Mouse (Mus musculus): ENCODE data around the gene Hist1h2af. TPM values are rescaled to one million over a fixed set of nuclear protein-coding genes. Genes with fewer than 3 reads are reported as not detected.

Gene Hist1h2af
- polyA plus RNA-seq, 1 experiment from 2014 or later: 45.6 TPM

Other genes starting within 250 kb of the Hist1h2af start
- gene Zfp322a, start 164.7 kb upstream of the Hist1h2af start, polyA plus RNA-seq (2015; fragmentation: Nextera tagmentation; extraction: Ambion mirVana): 17.3 and 18.4 TPM in 2 replicates
- 6.4 and 6.9 TPM in 2 replicates for gene Abt1, start 110.0 kb upstream of the Hist1h2af start, polyA plus RNA-seq (2015; fragmentation: Nextera tagmentation; extraction: Ambion mirVana)
- gene Btn1a1, start 68.0 kb upstream of the Hist1h2af start, polyA plus RNA-seq (2015; fragmentation: Nextera tagmentation; extraction: Ambion mirVana): 2.5 and 3.0 TPM in 2 replicates
- gene Btn2a2, start 45.0 kb upstream of the Hist1h2af start, polyA plus RNA-seq (2015; fragmentation: Nextera tagmentation; extraction: Ambion mirVana): not detected in 2 replicates
- gene Hist1h4h, start 2.9 kb upstream of the Hist1h2af start, polyA plus RNA-seq (2015; fragmentation: Nextera tagmentation; extraction: Ambion mirVana): 10.2 and 10.9 TPM in 2 replicates
- gene Hist1h3g, start 1.5 kb downstream of the Hist1h2af start, polyA plus RNA-seq (2015; fragmentation: Nextera tagmentation; extraction: Ambion mirVana): 18.3 and 26.4 TPM in 2 replicates
- gene Hist1h2bh, start 9.5 kb downstream of the Hist1h2af start, polyA plus RNA-seq (2015; fragmentation: Nextera tagmentation; extraction: Ambion mirVana): 2.3 and 2.8 TPM in 2 replicates
- 5.0 and 8.1 TPM in 2 replicates for gene Hist1h3f, start 10.1 kb downstream of the Hist1h2af start, polyA plus RNA-seq (2015; fragmentation: Nextera tagmentation; extraction: Ambion mirVana)
- gene Hist1h4f, start 17.7 kb downstream of the Hist1h2af start, polyA plus RNA-seq (2015; fragmentation: Nextera tagmentation; extraction: Ambion mirVana): 7.3 and 7.9 TPM in 2 replicates
- gene Hist1h1d, start 19.4 kb downstream of the Hist1h2af start, polyA plus RNA-seq (2015; fragmentation: Nextera tagmentation; extraction: Ambion mirVana): 0.91 and 1.1 TPM in 2 replicates
- gene Hist1h3e, start 28.5 kb downstream of the Hist1h2af start, polyA plus RNA-seq (2015; fragmentation: Nextera tagmentation; extraction: Ambion mirVana): 15.3 and 18.5 TPM in 2 replicates
- 134 and 158 TPM in 2 replicates for gene Hist1h2ae, start 37.3 kb downstream of the Hist1h2af start, polyA plus RNA-seq (2015; fragmentation: Nextera tagmentation; extraction: Ambion mirVana)
- gene Hist1h2bg, start 37.5 kb downstream of the Hist1h2af start, polyA plus RNA-seq (2015; fragmentation: Nextera tagmentation; extraction: Ambion mirVana): 22.9 and 29.0 TPM in 2 replicates
- 18.8 and 26.9 TPM in 2 replicates for gene Hist1h2bf, start 40.3 kb downstream of the Hist1h2af start, polyA plus RNA-seq (2015; fragmentation: Nextera tagmentation; extraction: Ambion mirVana)
- 4.1 and 8.1 TPM in 2 replicates for gene Hist1h2ad, start 40.5 kb downstream of the Hist1h2af start, polyA plus RNA-seq (2015; fragmentation: Nextera tagmentation; extraction: Ambion mirVana)
- gene Hist1h3d, start 41.9 kb downstream of the Hist1h2af start, polyA plus RNA-seq (2015; fragmentation: Nextera tagmentation; extraction: Ambion mirVana): 19.3 and 30.4 TPM in 2 replicates
- 202 and 234 TPM in 2 replicates for gene Hist1h4d, start 47.7 kb downstream of the Hist1h2af start, polyA plus RNA-seq (2015; fragmentation: Nextera tagmentation; extraction: Ambion mirVana)
- 2.5 and 3.2 TPM in 2 replicates for gene Hist1h2be, start 87.2 kb downstream of the Hist1h2af start, polyA plus RNA-seq (2015; fragmentation: Nextera tagmentation; extraction: Ambion mirVana)
- gene Hist1h1e, start 88.7 kb downstream of the Hist1h2af start, polyA plus RNA-seq (2015; fragmentation: Nextera tagmentation; extraction: Ambion mirVana): 31.4 and 33.9 TPM in 2 replicates
- 1.9 and 3.1 TPM in 2 replicates for gene Hist1h2ac, start 150.0 kb downstream of the Hist1h2af start, polyA plus RNA-seq (2015; fragmentation: Nextera tagmentation; extraction: Ambion mirVana)
- 77.4 and 85.8 TPM in 2 replicates for gene Hist1h2bc, start 150.3 kb downstream of the Hist1h2af start, polyA plus RNA-seq (2015; fragmentation: Nextera tagmentation; extraction: Ambion mirVana)
- not detected in 2 replicates for gene Hist1h1t, start 161.9 kb downstream of the Hist1h2af start, polyA plus RNA-seq (2015; fragmentation: Nextera tagmentation; extraction: Ambion mirVana)
- gene Hist1h4c, start 164.5 kb downstream of the Hist1h2af start, polyA plus RNA-seq (2015; fragmentation: Nextera tagmentation; extraction: Ambion mirVana): 18.8 TPM in 2 replicates
- 10.7 and 14.6 TPM in 2 replicates for gene Hfe, start 176.9 kb downstream of the Hist1h2af start, polyA plus RNA-seq (2015; fragmentation: Nextera tagmentation; extraction: Ambion mirVana)
- 62.5 and 68.9 TPM in 2 replicates for gene Hist1h1c, start 204.9 kb downstream of the Hist1h2af start, polyA plus RNA-seq (2015; fragmentation: Nextera tagmentation; extraction: Ambion mirVana)
- 10.7 and 11.0 TPM in 2 replicates for gene Hist1h3c, start 211.7 kb downstream of the Hist1h2af start, polyA plus RNA-seq (2015; fragmentation: Nextera tagmentation; extraction: Ambion mirVana)
- gene Hist1h2bb, start 212.8 kb downstream of the Hist1h2af start, polyA plus RNA-seq (2015; fragmentation: Nextera tagmentation; extraction: Ambion mirVana): 7.7 and 9.4 TPM in 2 replicates
- 104 and 128 TPM in 2 replicates for gene Hist1h2ab, start 217.2 kb downstream of the Hist1h2af start, polyA plus RNA-seq (2015; fragmentation: Nextera tagmentation; extraction: Ambion mirVana)
- gene Hist1h3b, start 218.4 kb downstream of the Hist1h2af start, polyA plus RNA-seq (2015; fragmentation: Nextera tagmentation; extraction: Ambion mirVana): 51.9 and 64.5 TPM in 2 replicates
- gene Hist1h4b, start 223.1 kb downstream of the Hist1h2af start, polyA plus RNA-seq (2015; fragmentation: Nextera tagmentation; extraction: Ambion mirVana): 8.3 and 9.5 TPM in 2 replicates
- gene Hist1h4a, start 227.3 kb downstream of the Hist1h2af start, polyA plus RNA-seq (2015; fragmentation: Nextera tagmentation; extraction: Ambion mirVana): 1.3 and 1.4 TPM in 2 replicates
- 26.7 and 31.7 TPM in 2 replicates for gene Hist1h3a, start 228.5 kb downstream of the Hist1h2af start, polyA plus RNA-seq (2015; fragmentation: Nextera tagmentation; extraction: Ambion mirVana)
- gene Hist1h1a, start 229.8 kb downstream of the Hist1h2af start, polyA plus RNA-seq (2015; fragmentation: Nextera tagmentation; extraction: Ambion mirVana): 15.4 and 20.8 TPM in 2 replicates
- gene Trim38, start 236.0 kb downstream of the Hist1h2af start, polyA plus RNA-seq (2015; fragmentation: Nextera tagmentation; extraction: Ambion mirVana): not detected in 2 replicates